Mouse (Mus musculus) yolk sac, embryonic 10.5 days (tissue): ENCODE results near the gene Sec61g.
A peak's percentile ranks its signal among the peaks of the same experiment; 100 is the strongest.
"Not testable (repeated sequence)": the region's sequence is repeated elsewhere in the genome, so short reads cannot be mapped to it uniquely, and the experiment has no call there.

Experiments used
- DNase-seq: peaks from one replicate; pipeline ENCODE4 v3.0.0-alpha.2; 2017; ENCODE audit warnings: low spot score

Sec61g gene

DNA sequence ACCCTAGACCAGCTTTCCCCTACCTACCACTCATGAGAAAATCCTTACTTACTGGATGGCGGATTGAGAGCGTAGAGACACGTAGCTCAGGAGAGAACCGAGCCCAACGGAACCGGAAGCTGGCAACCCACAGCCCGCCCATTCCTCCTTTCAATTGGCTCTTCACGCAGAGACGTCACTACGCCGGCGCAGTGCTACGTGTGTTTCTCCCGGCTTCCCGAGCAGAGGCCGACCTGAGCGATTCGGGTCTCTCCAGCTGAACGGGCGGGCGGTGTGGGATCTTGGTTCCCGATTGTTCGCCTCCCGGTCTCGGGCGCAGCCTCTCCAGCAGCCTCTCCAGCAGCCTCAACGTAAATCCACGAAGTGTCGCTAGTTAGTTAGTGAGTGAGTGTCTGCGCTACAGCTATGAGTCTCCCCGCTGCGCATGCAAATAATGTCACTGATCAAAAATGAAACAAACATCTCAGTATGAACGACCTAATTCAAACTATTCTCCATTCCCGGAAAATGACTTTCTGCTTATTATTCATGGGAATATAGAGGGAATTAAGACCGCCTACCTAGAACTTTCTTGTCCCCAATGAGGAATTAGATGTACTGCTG, at the start of gene Sec61g:
Gene Sec61g, minus strand, starts transcription at position 433 of the 603 bp plus-strand sequence.
- peak; percentile 87 for DNase-seq

DNA sequence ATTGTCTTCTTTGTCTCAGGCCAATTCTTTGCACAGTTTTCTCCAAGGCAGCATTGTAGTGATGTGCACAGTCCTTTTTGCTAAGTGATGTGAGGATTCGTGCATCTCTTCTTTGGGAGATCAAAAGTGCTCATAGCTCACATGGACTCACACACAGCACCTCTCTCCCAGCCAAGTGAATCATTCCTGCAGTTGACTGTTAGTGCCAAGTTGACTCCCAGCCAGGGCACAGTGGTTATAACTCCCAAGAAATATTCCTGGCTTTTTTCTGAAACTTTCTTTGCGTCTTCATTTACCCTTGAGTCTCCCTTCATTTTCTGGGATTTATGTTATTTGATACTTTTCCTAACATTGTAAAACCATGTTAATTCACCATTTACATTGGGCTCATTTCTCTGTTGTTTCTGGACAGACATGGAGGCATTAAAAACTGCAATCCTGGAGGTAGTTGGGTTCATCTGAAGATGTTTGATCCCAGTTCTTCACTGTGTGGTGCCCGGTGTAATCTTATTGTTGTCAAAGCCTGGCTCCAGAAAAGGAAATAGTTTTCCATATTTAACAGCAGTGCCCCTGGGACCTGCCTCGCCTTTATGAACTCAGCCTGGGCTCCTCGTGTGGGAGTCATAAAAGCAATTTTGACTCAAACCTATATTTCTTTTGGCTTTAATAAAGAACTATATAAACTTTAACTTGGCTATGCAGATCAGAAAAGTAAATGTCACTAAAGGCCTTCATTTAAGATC, 38.3 kb upstream of the Sec61g start:
- DNase-seq, result no peak

DNA sequence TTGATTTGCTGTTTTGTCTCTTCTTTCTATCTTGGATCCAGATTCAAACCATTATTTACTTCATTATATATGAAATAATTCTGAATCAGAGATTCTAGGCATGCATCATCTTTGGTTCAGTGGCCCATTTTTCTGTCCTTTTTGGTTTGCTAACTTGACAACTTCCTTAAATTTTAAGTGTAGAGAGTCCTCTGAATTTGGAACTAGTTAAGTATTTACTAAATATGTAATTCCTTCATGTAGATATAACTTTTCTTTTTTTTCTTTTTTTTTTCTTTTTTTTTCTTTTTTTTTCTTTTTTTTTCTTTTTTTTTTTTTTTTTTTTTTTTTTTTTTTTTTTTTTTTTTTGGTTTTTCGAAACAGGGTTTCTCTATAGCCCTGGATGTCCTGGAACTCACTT, 29.1 kb upstream of the Sec61g start:
- DNase-seq, result no peak

DNA sequence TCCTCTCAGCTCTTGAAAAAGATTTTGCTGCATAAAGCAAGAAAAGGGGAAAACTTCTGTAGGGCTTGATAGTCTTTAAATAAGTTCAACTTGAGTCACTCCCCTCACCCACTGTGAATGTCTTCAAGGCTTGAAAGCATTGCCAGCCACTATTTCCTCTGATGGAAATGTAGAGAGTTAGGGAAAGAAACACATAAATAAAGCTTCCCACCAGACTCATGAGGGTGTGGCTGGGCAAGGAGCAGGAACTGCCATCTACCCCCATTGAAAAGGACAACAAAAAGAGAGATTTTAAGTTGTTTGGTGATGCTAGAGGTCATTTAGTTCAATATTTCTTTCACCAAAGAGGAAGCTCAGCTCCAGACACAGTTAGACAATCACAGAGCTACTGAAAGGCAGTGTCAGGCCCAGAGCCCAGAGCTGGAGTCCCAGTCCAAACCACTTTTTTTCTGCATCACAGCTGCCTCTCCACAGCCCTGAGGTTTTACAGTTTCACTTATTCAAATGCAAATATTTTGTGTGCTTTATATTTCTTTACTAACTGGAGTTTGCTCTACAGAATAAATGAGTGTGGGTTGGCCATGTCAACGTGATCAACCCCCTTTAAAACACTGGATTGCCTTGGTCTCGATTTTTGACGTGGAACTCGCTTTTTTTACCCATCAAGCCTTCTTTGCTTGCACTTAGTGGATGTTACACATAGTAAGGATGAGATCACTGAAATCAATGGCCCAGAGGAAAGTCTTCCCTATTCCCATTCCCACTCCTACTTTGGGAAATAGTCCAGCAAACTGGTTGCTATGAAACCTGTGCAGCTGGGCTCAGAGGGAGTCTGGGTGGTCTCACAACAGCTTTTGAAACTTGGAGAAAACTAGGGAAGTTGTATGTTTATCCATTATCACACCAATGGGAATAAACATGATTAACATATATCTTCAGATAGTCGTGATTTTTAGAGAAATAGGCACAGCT, 26.6 kb upstream of the Sec61g start:
- DNase-seq, result no peak

DNA sequence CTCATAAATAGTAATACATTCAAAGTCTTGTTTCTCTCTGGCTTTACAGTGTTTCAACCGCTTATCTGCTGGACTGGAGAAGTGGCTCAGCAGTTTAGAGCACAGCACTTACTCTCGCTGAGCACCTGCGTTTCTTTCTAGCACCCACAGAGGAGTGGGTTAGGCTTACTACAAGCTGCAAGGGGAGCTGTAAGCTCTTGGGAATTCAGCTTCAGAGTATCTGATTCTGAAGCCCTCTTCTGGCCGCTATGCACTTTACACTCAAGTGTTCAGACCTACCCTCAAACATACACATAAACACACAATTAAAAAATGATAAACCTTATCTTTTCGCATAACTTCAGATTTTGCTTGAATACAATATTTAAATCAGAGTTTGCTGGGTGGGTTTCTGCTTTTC, 24.6 kb upstream of the Sec61g start:
- DNase-seq, result no peak

DNA sequence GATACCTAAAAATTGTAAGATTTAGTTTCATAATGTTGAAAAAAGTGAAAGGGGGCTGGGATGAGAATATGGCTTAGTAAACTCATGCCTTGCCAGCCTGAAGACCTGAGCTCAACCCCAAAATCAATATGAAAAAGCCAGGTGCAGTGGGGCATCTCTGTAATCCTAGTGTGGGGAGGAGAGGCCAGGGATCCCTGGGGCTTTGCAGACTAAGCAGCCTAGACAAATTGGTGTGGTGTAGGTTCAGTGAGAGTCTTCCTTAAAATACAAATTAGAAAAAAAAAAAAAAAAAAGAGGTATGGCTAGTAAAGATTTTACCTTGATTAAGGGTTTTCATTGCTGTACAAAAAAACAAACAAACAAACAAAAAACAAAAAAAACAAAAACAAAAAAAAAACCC, 20.6 kb upstream of the Sec61g start:
- no peak for DNase-seq

DNA sequence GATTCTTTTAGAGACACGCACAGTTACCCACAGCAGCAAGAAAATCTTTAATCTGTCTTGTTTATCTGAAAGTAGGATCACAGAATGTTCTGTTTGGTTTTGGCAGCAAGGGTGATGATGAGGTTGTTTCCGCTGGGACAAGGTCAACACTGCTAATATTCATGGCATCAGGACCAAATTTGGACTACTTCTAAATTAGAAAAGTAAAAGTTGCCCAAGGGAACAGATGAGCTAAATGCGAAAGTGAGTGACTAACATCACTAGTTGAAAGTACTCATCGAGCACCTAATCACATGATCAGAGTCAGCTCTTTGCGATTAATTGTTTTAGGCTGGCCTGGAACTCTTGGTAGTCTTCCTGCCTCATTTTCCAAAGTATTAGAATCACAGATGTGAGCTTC, 20.1 kb upstream of the Sec61g start:
- DNase-seq, result no peak

DNA sequence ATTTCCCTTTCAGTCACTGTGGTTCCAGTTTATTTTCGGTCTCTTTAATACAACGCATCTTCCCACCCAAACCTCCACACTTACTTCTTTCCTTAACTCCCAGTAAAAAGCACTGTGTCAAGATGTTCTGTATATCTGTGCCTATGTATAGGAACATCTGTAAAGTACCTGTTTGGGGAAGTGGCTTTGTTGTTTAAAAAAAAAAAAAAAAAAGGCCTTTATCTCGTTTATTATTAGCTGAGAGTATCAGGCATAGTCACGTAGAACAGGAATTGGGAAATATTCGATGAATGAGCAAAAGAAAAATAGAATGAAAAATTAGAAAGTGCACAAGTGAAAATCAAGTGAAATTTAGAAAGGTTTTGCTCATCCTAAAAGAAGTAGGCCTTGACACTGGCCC, 19.5 kb upstream of the Sec61g start:
- DNase-seq, result no peak

DNA sequence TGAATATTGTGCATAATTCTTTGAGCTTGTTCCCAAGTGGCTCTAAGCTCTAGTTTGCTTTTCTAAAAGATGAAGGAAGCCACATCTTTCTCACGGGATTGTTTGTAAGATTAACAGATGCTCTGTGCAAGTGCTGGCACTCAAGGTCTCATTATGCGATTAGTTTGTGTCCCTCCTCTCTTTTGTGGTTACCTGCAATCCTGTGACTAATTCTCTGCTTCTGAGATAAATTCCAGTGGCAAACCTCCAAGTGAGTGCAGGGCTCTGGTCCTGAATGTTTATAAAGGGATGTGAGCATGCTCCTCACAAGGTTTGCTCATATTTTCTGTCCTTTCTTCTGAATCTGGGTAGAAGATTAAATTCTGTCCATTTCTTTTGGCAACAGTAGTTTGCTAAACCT, 18.2 kb upstream of the Sec61g start:
- DNase-seq, result no peak

DNA sequence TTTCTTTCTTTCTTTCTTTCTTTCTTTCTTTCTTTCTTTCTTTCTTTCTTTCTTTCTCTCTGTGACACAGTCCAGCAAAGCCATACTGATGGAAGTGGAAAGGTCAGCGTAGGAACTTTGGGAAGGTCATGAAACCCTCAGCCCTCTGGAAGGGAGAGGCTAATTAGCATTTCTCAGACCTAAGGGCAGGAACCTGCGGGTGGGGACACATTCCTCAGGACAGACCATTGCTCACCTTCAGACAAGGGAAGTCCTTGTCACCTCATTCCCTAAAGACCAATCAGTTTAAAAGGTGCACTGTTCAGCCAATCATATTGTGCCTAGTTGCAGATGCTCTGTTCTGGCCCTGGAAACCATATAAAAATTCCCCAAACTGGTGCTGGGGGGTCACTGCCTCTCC, 17.4 kb upstream of the Sec61g start:
- DNase-seq, result no peak

DNA sequence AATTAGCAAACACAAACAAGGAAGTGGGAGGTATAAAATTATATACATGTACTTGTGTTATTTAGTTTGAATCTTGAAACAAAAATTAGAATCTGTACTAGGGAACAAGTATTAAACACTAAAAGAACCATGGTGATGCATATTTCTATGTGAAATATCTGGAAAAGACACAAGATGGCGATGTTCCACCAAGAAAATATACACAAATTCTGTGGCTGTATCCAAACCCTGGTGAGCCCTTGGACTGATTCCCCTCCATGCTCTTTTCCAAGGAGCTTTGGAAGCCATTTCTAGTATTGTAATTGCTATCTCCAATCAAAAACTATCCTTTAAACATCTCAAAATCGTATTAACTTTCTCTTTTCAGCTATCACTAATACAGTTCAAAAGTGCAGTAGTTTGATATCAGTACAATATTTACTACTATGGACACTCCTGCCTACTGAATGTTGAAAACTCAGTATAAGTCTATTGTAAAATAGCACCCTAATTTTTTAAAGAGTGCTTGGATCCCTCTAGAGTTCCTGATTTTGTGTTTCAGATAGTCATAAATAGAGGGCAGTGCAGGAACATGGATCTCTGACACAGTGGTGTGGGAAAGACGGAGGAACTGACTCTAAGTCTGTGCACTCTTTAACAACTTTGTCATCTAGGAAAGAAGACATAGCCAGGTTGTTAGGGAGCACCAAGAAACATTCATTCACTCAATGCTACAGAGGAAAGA, 16.8 kb upstream of the Sec61g start:
- no peak for DNase-seq

DNA sequence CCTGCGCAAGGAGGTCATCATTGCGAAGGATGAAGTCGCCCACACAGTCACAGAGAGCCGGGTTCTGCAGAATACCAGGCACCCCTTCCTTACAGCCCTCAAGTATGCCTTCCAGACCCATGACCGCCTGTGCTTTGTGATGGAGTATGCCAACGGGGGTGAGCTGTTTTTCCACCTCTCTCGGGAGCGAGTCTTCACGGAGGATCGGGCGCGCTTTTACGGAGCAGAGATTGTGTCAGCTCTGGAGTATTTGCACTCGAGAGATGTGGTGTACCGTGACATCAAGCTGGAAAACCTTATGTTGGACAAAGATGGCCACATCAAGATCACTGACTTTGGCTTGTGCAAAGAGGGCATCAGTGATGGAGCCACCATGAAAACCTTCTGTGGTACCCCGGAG, 6.8 kb upstream of the Sec61g start:
- DNase-seq, result not testable (repeated sequence)

DNA sequence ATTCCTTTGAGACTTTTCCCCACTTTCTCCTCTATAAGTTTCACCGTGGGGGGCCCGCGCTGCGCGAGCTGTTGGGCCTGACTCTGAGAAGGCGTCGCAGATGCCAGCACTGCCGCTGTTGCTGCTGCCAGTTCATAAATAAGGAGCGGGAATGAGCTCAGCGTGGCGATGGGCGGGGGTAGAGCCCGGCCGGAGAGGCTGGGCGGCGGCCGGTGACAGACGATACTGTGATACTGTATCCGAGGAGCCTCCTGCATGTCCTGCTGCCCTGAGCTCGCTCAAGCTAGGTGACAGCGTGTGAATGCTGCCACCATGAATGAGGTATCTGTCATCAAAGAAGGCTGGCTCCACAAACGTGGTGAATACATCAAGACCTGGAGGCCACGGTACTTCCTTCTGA, 5.9 kb upstream of the Sec61g start:
- DNase-seq, result not testable (repeated sequence)

DNA sequence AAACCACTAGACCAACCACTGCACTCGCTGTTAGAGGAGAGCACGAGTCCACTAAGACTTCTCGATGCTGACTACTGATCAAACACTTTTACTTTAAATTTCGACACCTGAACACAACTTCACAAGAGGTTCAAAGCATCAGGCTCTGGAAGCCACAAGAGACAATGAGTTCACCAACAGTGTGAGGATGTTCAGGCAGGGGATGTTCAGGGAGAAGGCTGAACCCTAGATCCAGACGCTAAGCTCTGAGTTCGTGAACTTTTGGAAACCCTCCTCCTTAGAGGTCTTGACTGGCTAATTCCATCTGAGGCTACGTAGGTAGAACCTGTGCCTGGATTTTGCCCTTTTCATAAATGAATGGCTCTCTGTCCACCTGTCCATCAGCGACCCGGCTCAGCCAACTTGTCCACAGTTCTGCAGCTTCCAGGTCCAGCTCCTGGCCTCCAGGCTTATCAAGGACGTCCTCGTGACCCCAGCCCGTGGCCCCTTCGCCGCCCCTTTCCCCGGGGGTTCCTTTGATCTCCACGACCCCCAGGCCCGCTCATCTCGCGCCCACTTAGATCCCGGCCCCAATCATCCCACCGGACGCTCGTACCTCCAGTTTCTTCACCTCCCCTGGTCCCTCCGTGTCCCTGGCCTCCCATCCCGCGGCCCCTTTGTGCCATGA, 766 bp downstream of the Sec61g start:
- DNase-seq, result no peak

DNA sequence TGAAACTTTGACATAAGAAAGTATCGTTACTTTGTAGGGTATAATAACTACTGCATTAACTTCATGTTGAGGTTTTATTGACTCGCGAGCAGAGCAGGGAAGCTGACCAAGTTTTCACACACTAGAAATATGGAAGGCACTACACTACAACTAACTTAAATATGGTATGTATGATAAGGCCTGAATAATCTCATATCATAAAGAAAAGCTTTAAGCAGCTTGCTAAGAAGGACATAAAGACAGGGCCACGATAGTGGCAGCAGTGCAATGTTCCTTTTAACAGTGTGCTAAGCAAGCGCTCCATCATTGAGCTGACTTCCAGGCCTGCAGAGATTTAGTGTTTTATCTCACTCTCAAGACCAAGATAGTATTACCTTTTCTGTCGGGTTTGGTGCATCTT, 2.3 kb downstream of the Sec61g start:
- DNase-seq, result no peak

DNA sequence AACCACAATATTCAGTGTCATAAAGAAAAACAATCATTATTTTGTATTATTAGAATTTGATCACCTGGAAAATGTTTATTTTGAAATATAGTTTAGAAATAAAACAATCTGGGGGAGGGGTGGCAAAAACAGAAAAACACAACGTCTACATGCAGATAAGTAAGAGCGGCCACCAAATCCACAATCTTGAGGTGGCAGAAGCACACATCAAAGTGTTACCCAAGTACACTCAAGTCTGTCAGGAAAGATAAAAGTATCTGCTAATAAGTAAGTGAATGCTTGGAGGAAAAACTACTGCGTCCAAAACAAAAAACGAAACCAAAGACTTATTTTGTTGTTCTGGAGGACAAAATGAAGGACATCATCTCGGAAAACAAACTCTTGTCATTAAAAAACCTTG, 5.1 kb downstream of the Sec61g start:
- no peak for DNase-seq

DNA sequence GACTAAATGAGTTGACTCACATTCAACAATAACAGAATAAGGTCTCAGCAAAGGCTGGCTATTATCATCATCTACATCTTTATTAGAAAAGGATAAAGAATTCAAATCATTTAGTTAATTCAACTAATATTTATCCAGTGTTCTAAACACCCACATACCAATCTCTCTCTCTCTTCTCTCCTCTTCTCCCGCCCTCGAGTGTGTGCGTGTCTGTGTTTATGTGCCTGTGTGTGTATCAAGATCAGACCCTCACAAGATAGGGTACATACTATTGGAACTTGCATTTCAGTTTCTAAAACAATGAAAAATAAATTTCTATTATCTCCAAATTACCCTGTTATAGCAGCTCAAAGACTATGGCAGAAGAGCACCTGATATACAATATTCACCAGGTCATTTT, 5.5 kb downstream of the Sec61g start:
- no peak for DNase-seq

DNA sequence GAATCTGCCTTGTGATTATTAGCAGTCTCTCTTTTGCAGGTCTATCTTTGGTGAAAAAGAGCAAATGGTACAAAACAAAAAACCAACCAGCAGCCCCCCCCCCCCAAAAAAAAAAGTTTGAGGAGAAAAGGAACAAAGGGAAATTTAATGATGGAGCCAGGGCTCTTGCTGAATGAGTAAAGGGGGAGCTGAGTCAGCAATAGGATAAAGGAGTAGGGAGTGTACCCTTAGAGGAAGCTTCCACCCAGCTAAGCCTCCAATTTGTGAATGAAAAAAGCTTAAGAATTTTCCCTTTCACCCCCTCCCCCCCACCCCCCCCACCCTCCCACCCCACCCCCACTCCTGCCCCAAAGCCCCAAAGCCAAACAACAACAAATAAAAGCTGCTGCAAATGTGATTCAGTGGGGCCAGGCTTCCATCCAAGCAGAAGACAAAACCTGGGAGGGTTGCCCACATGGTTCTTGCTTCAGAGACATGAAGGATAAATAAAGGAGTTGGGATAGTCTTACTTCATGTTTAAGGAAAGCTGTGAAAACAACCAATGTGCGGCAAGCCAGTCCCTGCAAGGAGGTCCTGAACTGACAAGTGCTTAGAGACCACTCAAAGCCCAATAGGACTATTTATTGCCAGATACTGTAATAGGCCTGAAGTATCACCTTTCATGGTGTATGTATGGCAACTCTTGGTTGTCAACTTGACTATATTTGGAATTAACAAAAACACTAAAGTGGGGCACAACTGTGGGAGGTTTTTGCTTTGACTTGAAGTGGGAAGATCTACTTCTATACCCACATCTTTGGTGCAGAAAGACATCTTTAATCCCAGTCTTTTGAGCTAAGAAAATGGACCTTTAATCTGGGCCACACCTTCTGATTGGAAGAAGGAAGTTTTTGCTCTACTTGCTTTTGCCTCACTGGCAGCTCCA, 9.3 kb downstream of the Sec61g start:
- no peak for DNase-seq
